Mouse (Mus musculus): Measurements from ENCODE around the gene Rbfox3. TPM values are rescaled to one million over a fixed set of nuclear protein-coding genes. Genes with fewer than 3 reads are reported as not detected.

Rbfox3 gene
- polyA plus RNA-seq, 1 experiment from 2014 or later, result 0.09 TPM

DNA sequence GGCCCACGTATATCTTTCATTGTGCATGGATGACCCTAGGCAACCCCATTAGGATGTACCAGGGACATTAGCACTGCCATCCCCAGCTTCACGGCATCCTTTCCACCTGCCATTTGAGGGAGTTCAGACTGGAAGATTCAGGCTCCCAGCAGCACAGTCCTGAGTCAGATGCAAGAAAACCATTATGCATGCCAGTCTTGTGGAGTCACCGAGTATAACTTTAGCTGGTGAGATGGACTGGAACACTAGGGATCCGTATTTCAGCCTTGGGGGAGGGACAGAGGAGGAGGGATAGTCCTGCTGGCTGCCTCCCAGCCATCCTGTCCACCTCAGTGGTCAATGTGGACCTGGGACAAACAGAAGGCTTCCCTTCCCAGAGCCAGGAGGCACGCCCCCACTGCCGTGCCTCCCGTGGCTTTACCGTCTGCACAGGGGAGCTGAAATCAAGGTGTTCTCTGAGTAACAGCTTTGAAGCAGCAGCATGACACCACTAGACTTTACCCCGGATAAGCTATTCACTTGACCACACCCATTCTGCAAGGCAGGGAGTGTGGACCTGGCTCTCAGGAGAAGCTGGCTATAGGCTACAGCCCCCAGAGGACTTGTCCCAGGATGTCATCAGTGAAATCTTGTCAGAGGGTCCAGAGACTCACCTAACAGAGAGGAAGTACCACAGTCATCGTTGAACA lies 78.5 kb downstream of the Rbfox3 start:
- no peak overlapping the region for H3K4me2 ChIP-seq (ENCODE audit: low read length)
- ATAC-seq (ENCODE audit: insufficient number of reproducible peaks, insufficient read depth, low FRiP score, low read depth), result no peak
- H3K27me3 ChIP-seq (ENCODE audit: control insufficient read depth, insufficient read depth, low read length), result no peaks in the 10 kb centered on the region
- WGBS, result 67% methylated on average over 10 of the region's 10 CpGs
- no peak overlapping the region for H3K4me3 ChIP-seq (ENCODE audit: control insufficient read depth in 1 of 2, insufficient read depth in 1 of 2, low read depth in 1 of 2, low read length in 2 of 2)
- no peaks in the 10 kb centered on the region for H3K36me3 ChIP-seq (ENCODE audit: control insufficient read depth, insufficient read depth, low read length)
- no peak overlapping the region for H3K27ac ChIP-seq (replicated peaks in 1 of 2; ENCODE audit: control insufficient read depth in 1 of 2, insufficient read depth in 1 of 2, low read depth in 2 of 2, low read length in 2 of 2)
- H3K9me3 ChIP-seq (ENCODE audit: control insufficient read depth, low read length), result no peaks in the 10 kb centered on the region
- H3K4me1 ChIP-seq (ENCODE audit: control insufficient read depth in 2 of 2, insufficient read depth in 2 of 2, low read length in 2 of 2), result no peaks in the 10 kb centered on the region
- H3K9ac ChIP-seq (ENCODE audit: low read length), result no peak overlapping the region

GRCm38 (mm10) chr11:118831730-118832129 lies 79.7 kb downstream of the Rbfox3 start:
- Histone ChIP-seq H3K9ac (ENCODE audit: low read length) (no peak overlapping the region), H3K4me1 (ENCODE audit: control insufficient read depth in 2 of 2, insufficient read depth in 2 of 2, low read length in 2 of 2) (no peaks in the 10 kb centered on the region), H3K9me3 (ENCODE audit: control insufficient read depth, low read length) (no peaks in the 10 kb centered on the region), H3K27me3 (ENCODE audit: control insufficient read depth, insufficient read depth, low read length) (0 out of 2 replicates have a peak, but pooled peaks cover 2% of the 10 kb centered on the region), H3K36me3 (ENCODE audit: control insufficient read depth, insufficient read depth, low read length) (no peaks in the 10 kb centered on the region), H3K4me2 (ENCODE audit: low read length) (no peak overlapping the region), H3K4me3 (ENCODE audit: control insufficient read depth in 1 of 2, insufficient read depth in 1 of 2, low read depth in 1 of 2, low read length in 2 of 2) (no peak overlapping the region), H3K27ac (replicated peaks in 1 of 2; ENCODE audit: control insufficient read depth in 1 of 2, insufficient read depth in 1 of 2, low read depth in 2 of 2, low read length in 2 of 2) (no peak overlapping the region)
- no peak for ATAC-seq (ENCODE audit: insufficient number of reproducible peaks, insufficient read depth, low FRiP score, low read depth)
- WGBS, result 61% methylated on average over 7 of the region's 7 CpGs

GRCm38 (mm10) chr11:118825280-118826094 lies 85.9 kb downstream of the Rbfox3 start:
- H3K9me3 ChIP-seq (ENCODE audit: control insufficient read depth, low read length), result no peaks in the 10 kb centered on the region
- no peak overlapping the region for H3K9ac ChIP-seq (ENCODE audit: low read length)
- no peak overlapping the region for H3K27ac ChIP-seq (replicated peaks in 1 of 2; ENCODE audit: control insufficient read depth in 1 of 2, insufficient read depth in 1 of 2, low read depth in 2 of 2, low read length in 2 of 2)
- H3K4me2 ChIP-seq (ENCODE audit: low read length), result no peak overlapping the region
- no peaks in the 10 kb centered on the region for H3K4me1 ChIP-seq (ENCODE audit: control insufficient read depth in 2 of 2, insufficient read depth in 2 of 2, low read length in 2 of 2)
- H3K36me3 ChIP-seq (ENCODE audit: control insufficient read depth, insufficient read depth, low read length), result no peaks in the 10 kb centered on the region
- no peak overlapping the region for H3K4me3 ChIP-seq (ENCODE audit: control insufficient read depth in 1 of 2, insufficient read depth in 1 of 2, low read depth in 1 of 2, low read length in 2 of 2)
- ATAC-seq (ENCODE audit: insufficient number of reproducible peaks, insufficient read depth, low FRiP score, low read depth), result no peak
- 53% methylated on average over 25 of the region's 25 CpGs for WGBS
- H3K27me3 ChIP-seq (ENCODE audit: control insufficient read depth, insufficient read depth, low read length), result 0 out of 2 replicates have a peak, but pooled peaks cover 13% of the 10 kb centered on the region

GRCm38 (mm10) chr11:118821353-118821752 lies 90.0 kb downstream of the Rbfox3 start:
- H3K27me3 ChIP-seq (ENCODE audit: control insufficient read depth, insufficient read depth, low read length), result 0 out of 2 replicates have a peak, but pooled peaks cover 7% of the 10 kb centered on the region
- no peak for ATAC-seq (ENCODE audit: insufficient number of reproducible peaks, insufficient read depth, low FRiP score, low read depth)
- 41% methylated on average over 2 of the region's 2 CpGs for WGBS

GRCm38 (mm10) chr11:118818528-118818927 lies 92.9 kb downstream of the Rbfox3 start:
- WGBS, result 93% methylated on average over 8 of the region's 8 CpGs
- Histone ChIP-seq H3K27ac (replicated peaks in 1 of 2; ENCODE audit: control insufficient read depth in 1 of 2, insufficient read depth in 1 of 2, low read depth in 2 of 2, low read length in 2 of 2) (no peak overlapping the region), H3K9me3 (ENCODE audit: control insufficient read depth, low read length) (no peaks in the 10 kb centered on the region), H3K27me3 (ENCODE audit: control insufficient read depth, insufficient read depth, low read length) (no peaks in the 10 kb centered on the region), H3K36me3 (ENCODE audit: control insufficient read depth, insufficient read depth, low read length) (no peaks in the 10 kb centered on the region), H3K4me3 (ENCODE audit: control insufficient read depth in 1 of 2, insufficient read depth in 1 of 2, low read depth in 1 of 2, low read length in 2 of 2) (no peak overlapping the region), H3K4me2 (ENCODE audit: low read length) (no peak overlapping the region), H3K4me1 (ENCODE audit: control insufficient read depth in 2 of 2, insufficient read depth in 2 of 2, low read length in 2 of 2) (no peaks in the 10 kb centered on the region), H3K9ac (ENCODE audit: low read length) (no peak overlapping the region)
- ATAC-seq (ENCODE audit: insufficient number of reproducible peaks, insufficient read depth, low FRiP score, low read depth), result no peak

More at GRCm38 (mm10) chr11:118821353-118821752, 90.0 kb downstream of the Rbfox3 start:
- Histone ChIP-seq H3K4me2 (ENCODE audit: low read length) (no peak overlapping the region), H3K9ac (ENCODE audit: low read length) (no peak overlapping the region), H3K27ac (replicated peaks in 1 of 2; ENCODE audit: control insufficient read depth in 1 of 2, insufficient read depth in 1 of 2, low read depth in 2 of 2, low read length in 2 of 2) (no peak overlapping the region), H3K36me3 (ENCODE audit: control insufficient read depth, insufficient read depth, low read length) (no peaks in the 10 kb centered on the region), H3K4me1 (ENCODE audit: control insufficient read depth in 2 of 2, insufficient read depth in 2 of 2, low read length in 2 of 2) (no peaks in the 10 kb centered on the region), H3K9me3 (ENCODE audit: control insufficient read depth, low read length) (no peaks in the 10 kb centered on the region), H3K4me3 (ENCODE audit: control insufficient read depth in 1 of 2, insufficient read depth in 1 of 2, low read depth in 1 of 2, low read length in 2 of 2) (no peak overlapping the region)

DNA sequence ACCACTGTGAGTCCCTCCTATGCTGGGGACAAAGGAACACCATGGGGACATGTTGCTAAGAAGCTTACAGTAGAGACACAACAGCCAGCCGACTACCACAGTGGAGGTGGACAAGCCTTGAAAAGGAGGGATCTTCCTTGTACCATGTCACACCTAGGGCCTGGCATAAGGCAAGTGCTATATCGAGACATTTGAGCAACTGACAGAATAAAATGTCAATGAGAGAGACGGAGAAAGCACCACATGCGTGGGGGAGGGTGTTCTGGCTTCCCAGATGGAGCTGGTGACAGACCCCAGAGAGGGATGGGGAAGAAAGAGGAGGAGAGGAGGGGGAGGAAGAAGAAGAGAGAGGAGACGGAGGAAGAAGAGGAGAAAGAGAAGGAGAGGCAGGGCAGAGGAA lies 96.3 kb downstream of the Rbfox3 start:
- Histone ChIP-seq H3K27me3 (ENCODE audit: control insufficient read depth, insufficient read depth, low read length) (no peaks in the 10 kb centered on the region), H3K36me3 (ENCODE audit: control insufficient read depth, insufficient read depth, low read length) (no peaks in the 10 kb centered on the region), H3K9me3 (ENCODE audit: control insufficient read depth, low read length) (no peaks in the 10 kb centered on the region), H3K27ac (replicated peaks in 1 of 2; ENCODE audit: control insufficient read depth in 1 of 2, insufficient read depth in 1 of 2, low read depth in 2 of 2, low read length in 2 of 2) (no peak overlapping the region), H3K4me3 (ENCODE audit: control insufficient read depth in 1 of 2, insufficient read depth in 1 of 2, low read depth in 1 of 2, low read length in 2 of 2) (no peak overlapping the region), H3K4me2 (ENCODE audit: low read length) (no peak overlapping the region), H3K4me1 (ENCODE audit: control insufficient read depth in 2 of 2, insufficient read depth in 2 of 2, low read length in 2 of 2) (no peaks in the 10 kb centered on the region), H3K9ac (ENCODE audit: low read length) (no peak overlapping the region)
- ATAC-seq (ENCODE audit: insufficient number of reproducible peaks, insufficient read depth, low FRiP score, low read depth), result no peak
- 61% methylated on average over 5 of the region's 5 CpGs for WGBS

DNA sequence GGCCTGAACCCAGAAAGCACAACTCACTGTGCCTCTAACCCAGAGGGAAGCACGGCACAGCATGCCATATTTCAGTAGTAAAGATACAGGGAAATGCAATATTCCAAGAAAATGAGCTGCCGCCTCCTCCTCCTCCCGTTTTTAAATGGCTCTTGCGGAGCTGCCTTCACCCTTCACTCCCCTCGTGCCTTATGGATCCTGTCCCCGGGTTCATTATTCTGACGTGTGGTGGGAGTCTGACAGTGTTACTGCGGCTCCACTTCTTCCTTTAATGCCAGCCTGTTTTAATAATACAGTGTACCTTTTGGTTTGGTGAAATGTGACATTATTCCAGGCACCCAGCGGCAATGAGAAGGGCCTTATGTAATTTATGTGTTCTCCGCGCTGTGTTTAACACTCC lies 97.5 kb downstream of the Rbfox3 start:
- WGBS, result 80% methylated on average over 11 of the region's 11 CpGs

More for the DNA sequence above, 97.5 kb downstream of the Rbfox3 start:
- Histone ChIP-seq H3K4me2 (ENCODE audit: low read length) (no peak overlapping the region), H3K36me3 (ENCODE audit: control insufficient read depth, insufficient read depth, low read length) (no peaks in the 10 kb centered on the region), H3K4me3 (ENCODE audit: control insufficient read depth in 1 of 2, insufficient read depth in 1 of 2, low read depth in 1 of 2, low read length in 2 of 2) (no peak overlapping the region), H3K27me3 (ENCODE audit: control insufficient read depth, insufficient read depth, low read length) (no peaks in the 10 kb centered on the region), H3K9ac (ENCODE audit: low read length) (no peak overlapping the region), H3K27ac (replicated peaks in 1 of 2; ENCODE audit: control insufficient read depth in 1 of 2, insufficient read depth in 1 of 2, low read depth in 2 of 2, low read length in 2 of 2) (no peak overlapping the region), H3K9me3 (ENCODE audit: control insufficient read depth, low read length) (no peaks in the 10 kb centered on the region), H3K4me1 (ENCODE audit: control insufficient read depth in 2 of 2, insufficient read depth in 2 of 2, low read length in 2 of 2) (no peaks in the 10 kb centered on the region)
- no peak for ATAC-seq (ENCODE audit: insufficient number of reproducible peaks, insufficient read depth, low FRiP score, low read depth)

All from heart, embryonic 14.5 days (tissue).